Mouse (Mus musculus): Measurements from ENCODE around the gene Rsph3a. TPM values are rescaled to one million over a fixed set of nuclear protein-coding genes. Genes with fewer than 3 reads are reported as not detected.

Gene Rsph3a
- total RNA-seq (2021) (10 to 100 TPM; 42.2 to 43.2 TPM), polyA plus RNA-seq (2012; rRNA removed) (169 and 206 TPM in 2 replicates)
- long read RNA-seq, transcript Rsph3a-201 (8 exons, 2,189 nt) = major isoform, 26 of 29 reads
- long read RNA-seq, partial matches to known transcripts = 1 of 29 reads
- long read RNA-seq, other reads (novel, unspliced or antisense) = 1 of 29 reads

- DNase-seq = peak; percentile 93
Measured at GRCm38 (mm10) chr17:7945117-7946052, at the start of gene Rsph3a. Gene Rsph3a, plus strand, starts transcription at chr17:7945614.

- DNase-seq = no peak
Measured at GRCm38 (mm10) chr17:7896047-7896635, 49.3 kb upstream of the Rsph3a start.

GRCm38 (mm10) chr17:7897120-7897519 lies 48.3 kb upstream of the Rsph3a start:
- DNase-seq = no peak

GRCm38 (mm10) chr17:7897756-7898155 lies 47.7 kb upstream of the Rsph3a start:
- DNase-seq = no peak

GRCm38 (mm10) chr17:7899233-7899632 lies 46.2 kb upstream of the Rsph3a start:
- DNase-seq = peak; percentile 82

GRCm38 (mm10) chr17:7899961-7900360 lies 45.5 kb upstream of the Rsph3a start:
- DNase-seq = peak; percentile 65

- DNase-seq = no peak
Measured at GRCm38 (mm10) chr17:7901536-7901935, 43.9 kb upstream of the Rsph3a start.

GRCm38 (mm10) chr17:7902362-7902761 lies 43.1 kb upstream of the Rsph3a start:
- no peak for DNase-seq

- no peak for DNase-seq
Measured at GRCm38 (mm10) chr17:7904992-7905391, 40.4 kb upstream of the Rsph3a start.

- no peak for DNase-seq
Measured at GRCm38 (mm10) chr17:7905936-7906685, 39.3 kb upstream of the Rsph3a start.

- no peak for DNase-seq
Measured at GRCm38 (mm10) chr17:7914596-7915227, 30.7 kb upstream of the Rsph3a start.

GRCm38 (mm10) chr17:7915791-7916190 lies 29.6 kb upstream of the Rsph3a start:
- no peak for DNase-seq

- no peak for DNase-seq
Measured at GRCm38 (mm10) chr17:7916782-7917574, 28.4 kb upstream of the Rsph3a start.

- DNase-seq = no peak
Measured at GRCm38 (mm10) chr17:7918355-7918754, 27.1 kb upstream of the Rsph3a start.

- DNase-seq = no peak
Measured at GRCm38 (mm10) chr17:7919209-7919608, 26.2 kb upstream of the Rsph3a start.

- DNase-seq = no peak
Measured at GRCm38 (mm10) chr17:7922564-7922963, 22.9 kb upstream of the Rsph3a start.

GRCm38 (mm10) chr17:7924185-7924725 lies 21.2 kb upstream of the Rsph3a start:
- DNase-seq = no peak

GRCm38 (mm10) chr17:7925413-7926160 lies 19.8 kb upstream of the Rsph3a start, which contains the start of gene Tagap:
Gene Tagap, plus strand, starts transcription at chr17:7926000.
- no peak for DNase-seq

Data from adrenal gland, adult 2 months (tissue).